Mouse (Mus musculus): ENCODE measurements around the gene Bcl3. TPM values are rescaled to one million over a fixed set of nuclear protein-coding genes. Genes with fewer than 3 reads are reported as not detected.

The Bcl3 gene
- polyA plus RNA-seq, 1 experiment from 2014 or later: 1.4 TPM

DNA sequence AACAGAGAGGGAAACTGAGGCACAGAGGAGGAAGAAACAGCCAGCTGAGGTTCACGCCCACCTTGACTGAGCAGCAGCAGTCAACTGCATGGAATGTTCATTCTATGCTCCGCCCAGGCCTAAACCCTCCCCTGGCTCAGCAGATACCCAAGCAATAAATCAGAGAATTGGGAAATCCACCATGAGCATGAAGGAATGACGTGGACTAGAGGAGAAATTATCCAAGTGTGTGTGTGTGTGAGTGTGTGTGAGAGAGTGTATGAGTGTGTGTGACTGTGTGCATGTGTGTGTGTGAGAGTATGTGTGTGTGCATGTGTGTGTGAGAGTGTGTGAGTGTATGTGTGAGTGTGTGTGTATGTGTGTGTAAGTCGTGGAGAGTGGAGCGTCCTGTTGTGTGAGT, 4.1 kb downstream of the Bcl3 start:
- Histone ChIP-seq H3K9ac (no peak overlapping the region), H3K27ac (ENCODE audit: poor library complexity, severe bottlenecking) (no peak overlapping the region), H3K27me3 (replicated peaks) (peaks cover 36% of the 10 kb centered on the region), H3K4me3 (no peak overlapping the region), H3K36me3 (no peaks in the 10 kb centered on the region), H3K4me2 (no peak overlapping the region), H3K4me1 (replicated peaks) (peaks cover 26% of the 10 kb centered on the region), H3K9me3 (replicated peaks) (peaks cover 5% of the 10 kb centered on the region)
- ATAC-seq (ENCODE audit: insufficient number of reproducible peaks, low FRiP score): no peak
- WGBS: 83% methylated on average over 5 of the region's 5 CpGs

DNA sequence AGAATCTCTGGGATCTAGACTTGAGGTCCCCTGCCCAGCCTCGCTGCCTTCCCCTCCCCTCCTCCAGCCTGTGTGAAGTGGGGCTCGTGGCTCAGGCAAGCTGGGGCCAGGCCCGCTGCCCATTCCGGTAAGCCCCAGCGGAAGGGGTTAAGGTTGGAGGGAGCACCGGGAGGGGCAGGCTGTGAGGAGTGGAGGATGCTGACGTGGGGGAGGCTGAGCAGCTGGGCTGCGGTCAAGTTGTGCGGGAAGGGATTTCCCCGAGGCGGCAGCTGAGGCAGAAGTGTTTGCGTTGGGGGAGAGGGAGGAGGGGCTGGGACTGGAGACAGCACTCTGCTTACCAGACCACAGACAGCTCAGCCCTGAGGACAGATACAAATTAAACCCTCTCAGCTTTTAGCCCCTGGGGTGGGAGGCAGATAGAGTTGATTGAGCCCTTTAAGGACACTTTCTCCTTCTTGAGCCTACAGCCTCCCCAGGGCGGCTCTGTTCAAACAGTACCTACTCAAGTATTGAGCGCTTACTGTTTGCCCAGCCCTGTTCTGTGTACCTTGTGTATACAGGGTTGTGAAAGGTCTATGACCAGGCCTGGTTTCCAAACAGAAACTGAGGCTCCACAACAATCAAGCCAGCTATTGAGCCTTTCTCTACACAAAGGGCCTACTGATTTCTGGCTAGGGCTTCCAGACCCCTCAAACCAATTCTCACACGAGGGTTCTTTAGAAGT, 5.0 kb downstream of the Bcl3 start:
- Histone ChIP-seq H3K9ac (peak overlapping the region; percentile 58; the same call in 1 of the 2 replicates), H3K4me3 (peak overlapping the region; percentile 26), H3K27ac (ENCODE audit: poor library complexity, severe bottlenecking) (no peak overlapping the region), H3K4me1 (replicated peaks) (peaks cover 23% of the 10 kb centered on the region), H3K9me3 (replicated peaks) (peaks cover 5% of the 10 kb centered on the region), H3K4me2 (peak overlapping the region; percentile 84), H3K36me3 (no peaks in the 10 kb centered on the region), H3K27me3 (replicated peaks) (peaks cover 41% of the 10 kb centered on the region)
- 0 out of 2 replicates have a peak, but pooled peaks have one; percentile 31 for ATAC-seq (ENCODE audit: insufficient number of reproducible peaks, low FRiP score)
- 8% methylated on average over 15 of the region's 15 CpGs for WGBS

GRCm38 (mm10) chr7:19816224-19816771, 6.3 kb downstream of the Bcl3 start:
- H3K4me3 ChIP-seq: peak overlapping the region; percentile 54
- ATAC-seq (ENCODE audit: insufficient number of reproducible peaks, low FRiP score): peak; percentile 63
- H3K4me2 ChIP-seq: peak overlapping the region; percentile 84
- peak overlapping the region; percentile 58 for H3K9ac ChIP-seq
- H3K9me3 ChIP-seq (replicated peaks): peaks cover 5% of the 10 kb centered on the region
- H3K4me1 ChIP-seq (replicated peaks): peaks cover 25% of the 10 kb centered on the region
- peaks cover 41% of the 10 kb centered on the region for H3K27me3 ChIP-seq (replicated peaks)
- under 1% methylated on average over 28 of the region's 28 CpGs for WGBS
- H3K36me3 ChIP-seq: no peaks in the 10 kb centered on the region
- no peak overlapping the region for H3K27ac ChIP-seq (ENCODE audit: poor library complexity, severe bottlenecking)

DNA sequence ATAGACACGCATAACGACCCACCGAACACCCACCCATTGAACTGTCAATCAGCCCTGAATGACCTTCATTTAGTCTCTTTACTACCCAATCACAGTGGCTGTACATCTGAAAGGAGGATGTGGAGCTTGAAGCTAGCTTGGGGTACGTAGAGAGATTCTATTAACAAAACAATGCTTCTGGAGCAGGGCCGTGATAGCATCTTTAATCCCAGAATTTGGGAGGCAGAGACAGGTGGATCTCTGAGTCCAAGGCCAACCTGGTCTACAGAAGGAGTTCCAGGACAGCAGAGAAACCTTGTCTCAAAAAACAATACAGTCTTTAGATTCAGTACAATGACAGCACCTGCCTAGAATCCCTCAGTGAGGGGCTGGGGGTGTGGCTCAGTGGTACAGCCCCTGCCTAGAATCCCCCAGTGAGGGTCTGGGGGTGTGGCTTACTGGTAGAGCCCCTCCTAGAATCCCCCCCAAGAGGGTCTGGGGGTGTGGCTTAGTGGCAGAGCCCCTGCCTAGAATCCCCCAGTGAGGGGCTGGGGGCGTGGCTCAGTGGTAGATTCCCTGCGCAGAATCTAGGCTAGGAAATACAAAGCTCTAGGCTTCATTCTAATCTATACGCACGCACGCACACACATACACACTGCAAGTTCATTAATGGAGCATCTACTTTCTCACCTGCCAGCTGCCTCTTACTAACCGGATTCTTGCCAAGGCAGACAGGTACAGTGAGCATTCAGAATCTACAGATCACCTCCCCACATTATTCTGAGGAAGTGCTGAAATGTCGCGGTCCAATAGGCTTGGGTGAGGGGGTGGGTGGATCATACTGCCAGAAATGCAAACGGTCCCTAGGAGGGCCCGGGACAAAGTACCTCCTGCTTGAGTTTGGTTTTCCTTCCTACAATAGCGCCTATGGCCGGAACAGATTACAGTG, 7.0 kb downstream of the Bcl3 start:
- peaks cover 4% of the 10 kb centered on the region for H3K9me3 ChIP-seq (replicated peaks)
- H3K36me3 ChIP-seq: no peaks in the 10 kb centered on the region
- H3K4me1 ChIP-seq (replicated peaks): peaks cover 33% of the 10 kb centered on the region
- H3K27me3 ChIP-seq (replicated peaks): peaks cover 42% of the 10 kb centered on the region
- WGBS: 33% methylated on average over 17 of the region's 17 CpGs
- H3K4me2 ChIP-seq: peak overlapping the region; percentile 84
- no peak for ATAC-seq (ENCODE audit: insufficient number of reproducible peaks, low FRiP score)
- H3K4me3 ChIP-seq: peak overlapping the region; percentile 54
- no peak overlapping the region for H3K27ac ChIP-seq (ENCODE audit: poor library complexity, severe bottlenecking)
- peak overlapping the region; percentile 58 for H3K9ac ChIP-seq

DNA sequence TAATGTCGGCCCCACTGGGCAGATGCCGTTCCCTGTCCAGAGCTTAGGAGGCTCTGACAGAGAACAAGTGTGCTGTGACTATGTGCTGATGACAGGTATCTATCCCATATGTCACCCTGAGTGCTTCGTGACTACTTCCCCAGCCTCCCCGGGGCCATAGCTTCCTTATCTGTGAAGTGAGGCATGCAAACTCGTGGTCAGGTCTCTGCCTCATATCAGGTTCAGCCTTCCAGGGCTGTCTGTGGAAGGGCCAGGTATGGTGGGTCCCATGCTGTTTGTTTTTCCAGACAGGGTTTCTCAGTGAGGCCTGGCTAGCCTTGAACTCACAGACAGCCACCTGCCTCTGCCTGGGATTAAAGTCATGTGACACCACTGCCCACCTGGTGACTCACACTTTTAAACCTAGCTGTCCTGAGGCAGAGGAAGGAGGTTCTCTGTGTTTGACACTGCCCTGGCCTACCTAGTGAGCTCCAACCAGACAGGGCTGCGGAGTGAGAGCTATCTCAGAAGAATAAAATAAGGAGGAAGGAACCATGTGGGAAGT, 8.9 kb downstream of the Bcl3 start:
- no peaks in the 10 kb centered on the region for H3K9me3 ChIP-seq (replicated peaks)
- 41% methylated on average over 6 of the region's 6 CpGs for WGBS
- H3K4me3 ChIP-seq: no peak overlapping the region
- no peak overlapping the region for H3K27ac ChIP-seq (ENCODE audit: poor library complexity, severe bottlenecking)
- peaks cover 49% of the 10 kb centered on the region for H3K27me3 ChIP-seq (replicated peaks)
- no peak overlapping the region for H3K4me2 ChIP-seq
- H3K9ac ChIP-seq: no peak overlapping the region
- H3K36me3 ChIP-seq: no peaks in the 10 kb centered on the region
- no peak for ATAC-seq (ENCODE audit: insufficient number of reproducible peaks, low FRiP score)
- peaks cover 42% of the 10 kb centered on the region for H3K4me1 ChIP-seq (replicated peaks)

GRCm38 (mm10) chr7:19813161-19813560, 9.4 kb downstream of the Bcl3 start:
- no peaks in the 10 kb centered on the region for H3K9me3 ChIP-seq (replicated peaks)
- H3K27ac ChIP-seq (ENCODE audit: poor library complexity, severe bottlenecking): no peak overlapping the region
- no peak for ATAC-seq (ENCODE audit: insufficient number of reproducible peaks, low FRiP score)
- H3K36me3 ChIP-seq: no peaks in the 10 kb centered on the region
- no peak overlapping the region for H3K4me2 ChIP-seq
- H3K4me1 ChIP-seq (replicated peaks): peaks cover 43% of the 10 kb centered on the region
- no peak overlapping the region for H3K4me3 ChIP-seq
- WGBS: 69% methylated on average over 4 of the region's 4 CpGs
- no peak overlapping the region for H3K9ac ChIP-seq
- H3K27me3 ChIP-seq (replicated peaks): peaks cover 52% of the 10 kb centered on the region

- Histone ChIP-seq H3K36me3 (no peaks in the 10 kb centered on the region), H3K9me3 (replicated peaks) (no peaks in the 10 kb centered on the region), H3K4me2 (peak overlapping the region; percentile 53), H3K4me1 (replicated peaks) (peaks cover 27% of the 10 kb centered on the region), H3K4me3 (peak overlapping the region; percentile 22), H3K27ac (ENCODE audit: poor library complexity, severe bottlenecking) (no peak overlapping the region), H3K27me3 (replicated peaks) (peaks cover 54% of the 10 kb centered on the region), H3K9ac (no peak overlapping the region)
- WGBS: 3% methylated on average over 22 of the region's 22 CpGs
- peak; percentile 22; the same call in 1 of the 2 replicates for ATAC-seq (ENCODE audit: insufficient number of reproducible peaks, low FRiP score)
Observed at GRCm38 (mm10) chr7:19811114-19811513, 11.5 kb downstream of the Bcl3 start.

DNA sequence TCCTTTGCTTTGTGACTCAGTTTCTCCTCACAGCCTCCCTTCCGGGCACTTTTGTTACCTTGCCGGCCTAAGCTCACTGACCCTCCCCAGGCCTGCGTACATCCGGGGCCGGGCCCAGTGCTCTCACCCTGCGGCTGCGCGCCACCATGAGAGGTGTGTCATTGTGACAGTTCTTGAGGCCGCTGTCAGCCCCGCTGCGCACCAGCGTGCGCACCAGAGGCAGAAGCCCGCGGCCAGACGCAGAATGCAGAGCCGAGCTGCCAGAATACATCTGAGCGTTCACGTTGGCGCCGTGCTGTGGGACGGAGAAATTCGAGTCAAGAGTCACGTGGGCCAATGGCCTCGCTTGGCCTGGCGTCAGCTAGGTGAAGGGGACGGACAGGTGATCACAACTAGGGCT, 13.2 kb downstream of the Bcl3 start:
- Histone ChIP-seq H3K9me3 (replicated peaks) (peaks cover 4% of the 10 kb centered on the region; the same call in 1 of the 2 replicates), H3K27ac (ENCODE audit: poor library complexity, severe bottlenecking) (no peak overlapping the region), H3K27me3 (replicated peaks) (peaks cover 54% of the 10 kb centered on the region), H3K9ac (peak overlapping the region; percentile 42), H3K36me3 (no peaks in the 10 kb centered on the region), H3K4me2 (peak overlapping the region; percentile 59), H3K4me1 (replicated peaks) (peaks cover 20% of the 10 kb centered on the region), H3K4me3 (peak overlapping the region; percentile 36)
- ATAC-seq (ENCODE audit: insufficient number of reproducible peaks, low FRiP score): 0 out of 2 replicates have a peak, but pooled peaks have one; percentile 40
- WGBS: 5% methylated on average over 27 of the region's 27 CpGs

GRCm38 (mm10) chr7:19806356-19806969, 16.1 kb downstream of the Bcl3 start:
- H3K4me2 ChIP-seq: no peak overlapping the region

GRCm38 (mm10) chr7:19802995-19803394, 19.6 kb downstream of the Bcl3 start:
- Histone ChIP-seq H3K4me1 (replicated peaks) (no peaks in the 10 kb centered on the region), H3K4me2 (no peak overlapping the region), H3K9ac (no peak overlapping the region), H3K27me3 (replicated peaks) (peaks cover 10% of the 10 kb centered on the region), H3K4me3 (no peak overlapping the region), H3K9me3 (replicated peaks) (peaks cover 4% of the 10 kb centered on the region; the same call in 1 of the 2 replicates), H3K27ac (ENCODE audit: poor library complexity, severe bottlenecking) (no peak overlapping the region), H3K36me3 (no peaks in the 10 kb centered on the region)
- no peak for ATAC-seq (ENCODE audit: insufficient number of reproducible peaks, low FRiP score)
- 20% methylated on average over 7 of the region's 7 CpGs for WGBS

More at GRCm38 (mm10) chr7:19806356-19806969, 16.1 kb downstream of the Bcl3 start:
- Histone ChIP-seq H3K27ac (ENCODE audit: poor library complexity, severe bottlenecking) (no peak overlapping the region), H3K9ac (no peak overlapping the region), H3K9me3 (replicated peaks) (peaks cover 4% of the 10 kb centered on the region; the same call in 1 of the 2 replicates), H3K36me3 (no peaks in the 10 kb centered on the region), H3K27me3 (replicated peaks) (peaks cover 41% of the 10 kb centered on the region), H3K4me1 (replicated peaks) (peaks cover 19% of the 10 kb centered on the region), H3K4me3 (no peak overlapping the region)
- WGBS: 76% methylated on average over 8 of the region's 8 CpGs
- no peak for ATAC-seq (ENCODE audit: insufficient number of reproducible peaks, low FRiP score)
